Mouse (Mus musculus) kidney, adult 2 months (tissue): Measurements from ENCODE around the gene Chchd6.

ENCODE experiments used
- CTCF ChIP-seq: fragments of 200-500 bp; conservative IDR thresholded peaks from 2 replicates; pipeline ENCODE4 v1.5.1; 2011; ENCODE audit warnings: low read depth, mild to moderate bottlenecking, control low read depth, low read length, moderate library complexity, mixed read lengths; ENCODE audit not compliant: insufficient read depth, insufficient read length
- POLR2A ChIP-seq: fragments of 200-500 bp; IDR thresholded peaks from one replicate; pipeline ENCODE4 v1.6.1; 2011; ENCODE audit warnings: low read depth, low read length, control low read depth

DNA sequence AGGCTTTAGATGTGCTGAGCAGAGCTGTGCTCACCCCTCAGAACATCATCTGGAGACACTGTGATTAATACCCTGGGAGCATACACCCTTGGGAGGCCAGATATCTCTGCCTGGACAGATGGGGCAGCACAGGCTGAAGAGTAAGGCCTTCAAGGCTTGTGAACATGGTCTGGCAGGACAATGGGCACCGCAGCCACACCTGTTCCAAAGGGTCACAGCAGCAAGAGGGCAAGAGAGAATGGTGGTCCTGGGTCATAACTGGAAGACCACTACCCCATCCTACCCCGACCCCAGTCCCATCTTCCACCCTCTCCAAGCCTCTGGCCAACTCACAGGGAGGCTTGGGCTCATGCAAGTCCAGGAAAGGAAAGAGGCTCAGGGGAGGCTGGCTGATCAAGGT, 244.9 kb downstream of the Chchd6 start:
- TF ChIP-seq POLR2A: no peak
- TF ChIP-seq CTCF: no peak
